Mouse (Mus musculus): ENCODE measurements around the gene Rps27l. TPM values are rescaled to one million over a fixed set of nuclear protein-coding genes. Genes with fewer than 3 reads are reported as not detected.
A peak's percentile ranks its signal among the peaks of the same experiment; 100 is the strongest.

The Rps27l gene
- polyA plus RNA-seq, 1 experiment from 2014 or later, result 633 TPM

- H3K27me3 ChIP-seq, result no peaks in the 10 kb centered on the region
- H3K4me1 ChIP-seq, result peaks cover 22% of the 10 kb centered on the region; the same call in 1 of the 2 replicates
- no peaks in the 10 kb centered on the region for H3K36me3 ChIP-seq
- 49% methylated on average over 6 of the region's 6 CpGs for WGBS
- H3K9ac ChIP-seq, result no peak overlapping the region
- no peak overlapping the region for H3K4me3 ChIP-seq
- peak overlapping the region; percentile 77 for H3K27ac ChIP-seq
- ATAC-seq (ENCODE audit: insufficient number of reproducible peaks, insufficient read depth, low FRiP score, low TSS enrichment), result no peak
- no peaks in the 10 kb centered on the region for H3K9me3 ChIP-seq
- H3K4me2 ChIP-seq (replicated peaks), result no peak overlapping the region
Observed at GRCm38 (mm10) chr9:66988888-66989414, 43.1 kb downstream of the Rps27l start.

- no peaks in the 10 kb centered on the region for H3K36me3 ChIP-seq
- ATAC-seq (ENCODE audit: insufficient number of reproducible peaks, insufficient read depth, low FRiP score, low TSS enrichment), result no peak
- no peaks in the 10 kb centered on the region for H3K27me3 ChIP-seq
- H3K27ac ChIP-seq, result peak overlapping the region; percentile 77; the same call in 1 of the 2 replicates
- no peak overlapping the region for H3K4me2 ChIP-seq (replicated peaks)
- 76% methylated on average over 6 of the region's 6 CpGs for WGBS
- H3K9ac ChIP-seq, result no peak overlapping the region
- H3K4me3 ChIP-seq, result no peak overlapping the region
- no peaks in the 10 kb centered on the region for H3K9me3 ChIP-seq
- H3K4me1 ChIP-seq, result peaks cover 22% of the 10 kb centered on the region; the same call in 1 of the 2 replicates
Observed at GRCm38 (mm10) chr9:66989581-66989980, 43.7 kb downstream of the Rps27l start.

- Histone ChIP-seq H3K4me2 (replicated peaks) (no peak overlapping the region), H3K27ac (no peak overlapping the region), H3K27me3 (no peaks in the 10 kb centered on the region), H3K36me3 (no peaks in the 10 kb centered on the region), H3K9me3 (no peaks in the 10 kb centered on the region), H3K4me1 (peaks cover 22% of the 10 kb centered on the region; the same call in 1 of the 2 replicates), H3K9ac (no peak overlapping the region), H3K4me3 (no peak overlapping the region)
- ATAC-seq (ENCODE audit: insufficient number of reproducible peaks, insufficient read depth, low FRiP score, low TSS enrichment), result no peak
- WGBS, result 87% methylated on average over 5 of the region's 5 CpGs
Observed at GRCm38 (mm10) chr9:66990046-66990445, 44.2 kb downstream of the Rps27l start.

- ATAC-seq (ENCODE audit: insufficient number of reproducible peaks, insufficient read depth, low FRiP score, low TSS enrichment), result no peak
- Histone ChIP-seq H3K4me2 (replicated peaks) (no peak overlapping the region), H3K9ac (no peak overlapping the region), H3K27me3 (no peaks in the 10 kb centered on the region), H3K27ac (no peak overlapping the region), H3K4me1 (peaks cover 22% of the 10 kb centered on the region; the same call in 1 of the 2 replicates), H3K36me3 (no peaks in the 10 kb centered on the region), H3K9me3 (no peaks in the 10 kb centered on the region), H3K4me3 (no peak overlapping the region)
- 74% methylated on average over 9 of the region's 9 CpGs for WGBS
Observed at GRCm38 (mm10) chr9:66991021-66991749, 45.3 kb downstream of the Rps27l start.

GRCm38 (mm10) chr9:66991750-66992410, 46.0 kb downstream of the Rps27l start:
- no peak for ATAC-seq (ENCODE audit: insufficient number of reproducible peaks, insufficient read depth, low FRiP score, low TSS enrichment)
- no peaks in the 10 kb centered on the region for H3K36me3 ChIP-seq
- H3K9me3 ChIP-seq, result no peaks in the 10 kb centered on the region
- H3K9ac ChIP-seq, result no peak overlapping the region
- H3K27me3 ChIP-seq, result no peaks in the 10 kb centered on the region
- 64% methylated on average over 8 of the region's 8 CpGs for WGBS
- no peak overlapping the region for H3K4me2 ChIP-seq (replicated peaks)
- H3K4me3 ChIP-seq, result no peak overlapping the region
- H3K27ac ChIP-seq, result no peak overlapping the region
- peaks cover 22% of the 10 kb centered on the region for H3K4me1 ChIP-seq

Other genes starting within 250 kb of the Rps27l start
- 5.1 and 7.9 TPM in 2 replicates for gene Car12, start 232.4 kb upstream of the Rps27l start, polyA plus RNA-seq (2016; fragmentation: Nextera tagmentation; extraction: Ambion mirVana)
- 11.4 and 12.2 TPM in 2 replicates for gene Aph1b, start 150.6 kb upstream of the Rps27l start, polyA plus RNA-seq (2016; fragmentation: Nextera tagmentation; extraction: Ambion mirVana)
- gene Gm10647, start 149.0 kb upstream of the Rps27l start, polyA plus RNA-seq (2016; fragmentation: Nextera tagmentation; extraction: Ambion mirVana), result 0.97 and 0.99 TPM in 2 replicates
- 2.9 and 3.1 TPM in 2 replicates for gene Aph1c, start 111.4 kb upstream of the Rps27l start, polyA plus RNA-seq (2016; fragmentation: Nextera tagmentation; extraction: Ambion mirVana)
- 22.0 and 23.7 TPM in 2 replicates for gene Rab8b, start 26.4 kb upstream of the Rps27l start, polyA plus RNA-seq (2016; fragmentation: Nextera tagmentation; extraction: Ambion mirVana)
- 10.2 and 10.7 TPM in 2 replicates for gene Lactb, start 29.4 kb downstream of the Rps27l start, polyA plus RNA-seq (2016; fragmentation: Nextera tagmentation; extraction: Ambion mirVana)
- 673 and 801 TPM in 2 replicates for gene Tpm1, start 103.3 kb downstream of the Rps27l start, polyA plus RNA-seq (2016; fragmentation: Nextera tagmentation; extraction: Ambion mirVana)